Mouse (Mus musculus) E14TG2a.4 (cell line): ENCODE measurements around the gene Gar1.

ENCODE experiments used
- CTCF ChIP-seq: conservative IDR thresholded peaks from 2 replicates; pipeline ENCODE4 v1.5.1; 2014; ENCODE audit warnings: low read length
- NANOG ChIP-seq: IDR thresholded peaks from 2 replicates; pipeline ENCODE4 v1.6.1; 2014; ENCODE audit warnings: borderline replicate concordance, low read length, mixed read lengths

- no peak for TF ChIP-seq NANOG
- TF ChIP-seq CTCF, result no peak
Observed at GRCm38 (mm10) chr3:129781435-129781834, 49.8 kb downstream of the Gar1 start.
